Mouse (Mus musculus) mouse trophoblast stem cell (cell line): ENCODE results near the gene Anks1b.

Experiments
- in situ Hi-C, 2 experiments: fragments of 300-500 bp; cut with MseI, MboI; formaldehyde crosslinking; loops; 2 replicates in 1 of 2; 3 replicates in 1 of 2; pipeline ENCODE4 v1.15.1; 2025

Anks1b gene

DNA sequence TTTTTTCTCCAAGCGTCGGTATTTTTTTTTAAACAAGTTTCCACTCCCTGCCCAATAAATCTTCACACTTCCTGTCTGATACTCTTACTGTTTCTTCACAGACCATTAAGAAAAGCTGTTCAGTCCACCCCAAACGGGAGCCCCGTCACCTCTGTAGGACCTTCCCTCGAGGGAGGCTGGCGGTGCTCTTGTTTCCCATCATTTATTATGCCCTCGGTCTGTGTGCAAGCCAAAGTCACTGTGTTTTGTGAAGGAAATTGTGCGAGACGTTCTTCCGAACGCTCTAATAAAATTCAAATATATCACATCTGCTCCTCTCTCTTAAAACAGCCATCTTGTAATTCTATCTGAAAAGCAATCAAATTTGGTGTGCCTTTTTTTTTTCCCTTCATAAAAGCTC, 978.7 kb downstream of the Anks1b start:
- in situ Hi-C loops: no loop called here

DNA sequence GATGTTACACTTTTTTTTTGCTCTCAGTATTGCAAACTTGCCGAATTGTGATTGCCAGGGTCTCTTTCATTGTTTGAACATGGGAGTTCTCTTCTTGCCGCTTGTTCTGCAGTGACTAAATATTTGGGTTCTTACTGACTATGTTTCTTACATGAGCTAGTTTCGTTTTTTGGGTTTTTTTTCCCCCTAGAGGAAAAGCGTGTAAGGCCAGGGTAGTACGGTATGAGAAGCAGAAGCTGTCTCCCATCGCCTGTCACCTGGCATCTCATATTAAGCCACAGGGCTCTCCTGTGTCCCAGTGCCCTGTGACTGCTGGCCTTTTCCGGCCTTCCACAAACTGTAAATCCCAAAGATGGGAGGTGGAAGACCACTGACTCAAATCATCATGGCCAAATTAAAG, 979.1 kb downstream of the Anks1b start:
- in situ Hi-C loops: no loop called here

DNA sequence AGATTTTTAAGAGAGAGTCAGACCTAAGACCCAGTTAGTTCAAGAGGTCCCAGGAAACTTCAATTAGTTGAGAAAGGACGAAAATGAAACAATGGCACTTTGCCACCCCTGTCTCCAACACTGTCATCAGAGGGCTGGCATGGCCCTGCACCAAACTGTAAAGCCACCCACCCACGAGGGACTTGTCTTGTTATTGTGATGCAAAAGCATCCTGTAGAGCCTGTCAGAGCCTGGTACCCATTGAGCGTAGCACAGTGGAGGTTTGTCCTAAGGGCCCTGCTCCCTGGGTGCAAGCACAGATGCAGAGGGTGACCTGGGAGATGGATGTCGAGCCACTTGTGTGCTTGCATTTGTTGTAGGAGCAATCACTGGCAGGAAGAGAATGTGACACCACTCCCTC, 983.4 kb downstream of the Anks1b start:
- in situ Hi-C loops: no loop called here

DNA sequence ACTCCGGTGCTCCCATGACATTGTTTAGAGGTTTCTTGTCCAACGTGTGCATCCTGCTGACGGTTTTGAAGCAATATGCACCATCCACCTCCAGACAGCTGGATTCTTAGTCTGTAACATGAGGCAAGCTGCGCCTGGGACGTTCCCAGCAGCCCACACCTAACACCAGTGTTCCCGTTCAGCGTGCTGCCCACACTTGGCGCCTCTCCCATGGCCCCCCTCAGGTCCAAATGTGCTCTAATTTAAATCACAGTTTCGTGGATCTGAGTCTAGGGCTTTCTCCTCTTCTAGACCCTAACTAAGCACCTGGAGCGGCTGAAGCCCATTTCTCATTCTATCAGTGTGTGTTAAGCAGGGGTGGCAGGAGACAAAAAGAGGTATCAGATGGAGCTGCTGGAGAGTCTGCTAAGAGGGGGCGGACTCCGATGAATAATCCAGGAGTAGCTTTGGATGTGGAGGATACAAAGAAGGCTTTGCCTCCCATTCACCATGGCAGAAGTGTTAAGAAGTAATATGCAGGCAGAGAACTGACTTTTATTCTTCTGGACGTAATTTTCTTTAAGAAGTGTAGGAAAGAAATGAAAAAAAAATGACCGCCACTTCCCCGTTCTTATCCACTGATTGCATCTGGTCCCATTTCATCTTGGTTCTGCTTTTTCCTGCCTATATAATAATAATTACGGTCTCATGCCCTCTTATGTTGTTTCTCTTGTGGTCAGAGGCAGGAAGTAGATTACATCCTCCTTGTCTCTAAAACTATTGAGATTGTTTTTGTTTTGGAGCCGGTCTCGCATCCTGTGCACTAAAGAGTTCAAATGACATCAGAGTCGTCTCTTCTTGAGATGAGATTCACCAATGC, 986.6 kb downstream of the Anks1b start:
- in situ Hi-C loops: no loop called here

DNA sequence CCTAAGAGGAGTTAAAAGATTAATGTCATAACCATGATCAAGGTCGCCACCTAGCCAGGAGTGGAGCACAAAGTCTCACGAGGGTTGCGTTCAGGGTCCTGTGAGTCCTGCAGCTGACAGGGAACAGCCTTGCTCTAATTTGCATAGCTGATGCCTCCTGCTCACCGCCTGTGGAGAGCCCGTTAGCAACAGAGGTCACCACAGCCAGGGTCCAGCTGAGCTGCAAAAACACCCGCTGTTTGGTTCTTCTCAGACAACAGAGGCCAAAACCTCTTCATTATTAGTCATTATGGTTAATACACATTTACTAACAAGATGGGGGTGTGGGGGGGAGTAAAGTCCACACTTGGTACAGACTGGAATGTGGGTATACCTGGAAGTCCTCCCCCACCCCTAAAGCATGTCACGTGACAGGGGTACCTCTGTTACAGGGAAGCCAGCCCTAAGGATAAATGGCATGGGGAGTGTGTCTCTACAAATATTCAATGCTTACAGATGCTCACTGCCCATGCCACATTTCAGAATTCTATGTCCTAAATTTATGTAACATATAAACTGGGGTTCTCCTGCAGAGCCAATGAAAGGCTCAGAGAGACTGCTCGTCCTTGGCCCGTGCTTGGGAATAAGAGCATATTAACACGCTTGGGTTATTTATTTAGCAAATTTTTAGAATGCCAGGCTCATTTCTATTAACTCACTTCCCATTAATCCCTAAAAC, 990.7 kb downstream of the Anks1b start:
- in situ Hi-C loops: no loop called here

DNA sequence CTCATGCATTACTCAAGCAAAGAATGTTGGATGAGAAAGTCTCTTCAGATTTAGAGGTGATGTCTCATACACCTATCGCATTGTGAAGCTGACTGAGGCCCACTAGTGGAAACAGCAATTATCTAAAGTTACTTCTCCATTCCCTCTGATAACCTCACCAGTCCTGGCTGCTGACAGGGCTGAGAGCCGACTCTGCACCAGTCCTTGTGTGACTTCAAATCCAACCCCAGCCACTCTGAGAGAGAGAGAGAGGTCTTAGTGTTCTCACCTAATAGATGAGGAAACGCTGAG, 991.2 kb downstream of the Anks1b start:
- in situ Hi-C loops: no loop called here

DNA sequence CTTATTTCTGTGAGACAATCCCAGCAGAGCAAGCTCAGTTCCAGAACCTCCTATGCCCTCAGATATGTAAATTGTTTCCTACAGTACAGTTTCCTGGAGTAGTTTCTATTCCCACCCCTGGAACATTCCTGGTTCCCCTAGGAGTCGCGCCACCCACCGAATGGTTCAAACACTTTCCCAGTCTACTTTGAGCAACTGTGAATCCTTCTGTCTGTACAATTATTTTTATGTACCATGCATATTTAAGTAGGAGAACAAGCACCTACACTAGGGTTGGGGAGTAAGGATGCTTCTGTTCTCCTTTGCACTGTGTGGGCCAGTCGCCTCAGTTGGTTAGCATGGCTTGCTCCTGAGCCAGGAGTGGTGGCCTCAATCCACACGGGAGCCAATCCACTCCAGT, 999.9 kb downstream of the Anks1b start:
- in situ Hi-C loops: no loop called here

DNA sequence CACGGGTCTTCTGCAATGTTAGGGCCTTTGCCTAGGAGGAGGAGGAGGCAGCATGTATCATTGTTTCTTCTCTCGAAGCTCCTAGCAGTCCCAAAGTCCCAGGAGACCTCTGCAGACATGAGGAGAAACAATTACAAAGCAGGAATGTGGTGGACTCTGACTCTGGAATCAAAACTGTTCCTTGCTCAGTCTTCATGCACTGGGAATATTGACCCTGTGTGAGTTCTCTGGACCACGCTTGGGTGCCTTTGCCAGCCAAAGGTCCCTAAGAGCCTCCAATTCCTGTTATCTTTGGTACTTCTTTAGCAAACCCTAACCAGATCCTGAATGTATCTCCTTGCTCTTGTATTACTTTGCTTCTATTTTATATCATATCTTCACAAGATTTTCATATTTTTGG, 1000.9 kb downstream of the Anks1b start:
- in situ Hi-C loops: no loop called here

DNA sequence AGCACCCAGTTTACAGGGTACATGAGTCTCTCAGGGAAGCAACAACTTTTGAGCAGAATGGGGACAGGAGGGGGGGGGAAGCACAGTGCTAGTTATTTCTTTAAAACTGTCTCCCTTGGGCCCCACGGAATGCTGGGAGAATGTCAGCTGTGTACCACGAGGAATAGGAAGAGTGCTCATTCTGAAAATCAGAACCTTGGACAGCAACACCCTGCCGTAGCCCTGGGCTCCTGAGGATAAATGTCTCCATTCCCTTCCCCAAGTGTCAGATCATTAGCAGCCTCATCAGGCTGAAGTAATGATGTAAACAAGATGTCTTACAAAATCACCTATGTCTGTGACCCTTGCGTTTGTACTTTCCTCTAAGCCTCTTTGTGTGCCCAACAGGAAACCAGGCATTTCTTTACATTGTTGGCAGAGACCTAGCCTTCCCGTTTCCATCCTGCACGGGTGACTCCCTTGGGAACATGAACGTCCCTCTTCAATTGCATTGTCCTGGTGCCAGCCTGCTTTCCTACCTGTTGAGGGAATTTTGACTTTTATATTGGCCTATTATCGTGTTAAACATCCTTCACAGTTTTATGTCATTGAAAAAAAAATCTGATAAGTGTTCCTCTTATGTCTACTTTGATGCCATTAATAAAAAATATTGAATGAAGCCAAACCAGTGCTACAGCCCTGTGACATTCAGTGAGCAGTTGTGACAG, 1007.7 kb downstream of the Anks1b start:
- in situ Hi-C loops: no loop called here

DNA sequence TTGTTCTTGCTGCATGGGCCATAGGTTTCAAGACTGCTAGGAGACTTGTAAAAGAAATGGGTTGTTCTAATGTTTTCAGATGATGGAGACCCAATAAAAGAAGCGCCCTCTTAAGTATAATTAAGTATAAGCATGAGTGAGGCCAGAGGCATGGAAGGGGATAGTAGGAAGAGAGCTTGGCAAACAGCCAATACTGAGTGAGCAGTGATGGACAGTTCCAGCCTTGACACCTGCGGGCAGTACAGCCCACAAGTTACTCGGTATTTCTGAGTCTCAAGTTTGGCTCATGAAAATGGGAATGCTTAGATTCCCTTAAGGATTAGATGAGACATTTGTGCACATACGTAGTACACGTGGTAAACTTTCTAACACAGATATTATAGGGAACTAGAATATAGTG, 1016.3 kb downstream of the Anks1b start:
- in situ Hi-C loops: no loop called here

DNA sequence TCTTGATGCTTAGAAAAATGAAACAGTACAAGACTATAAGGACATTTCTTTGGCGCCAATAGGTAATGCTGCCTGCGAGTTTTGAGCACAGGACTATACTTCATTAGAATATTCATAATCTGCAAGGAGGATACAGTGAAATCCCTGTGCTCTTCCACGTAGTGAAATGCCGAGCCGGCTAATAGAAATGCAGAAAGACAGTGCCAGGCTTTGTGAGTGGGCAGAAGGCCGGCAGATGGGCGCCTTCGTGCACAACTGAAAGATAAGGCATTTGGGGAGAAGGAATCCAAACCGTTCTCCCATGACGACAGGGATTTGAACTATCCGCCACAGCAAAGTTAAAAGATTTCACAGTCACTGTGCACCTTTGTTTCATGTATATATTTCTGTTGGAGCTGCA, 1019.4 kb downstream of the Anks1b start:
- in situ Hi-C loops: no loop called here

DNA sequence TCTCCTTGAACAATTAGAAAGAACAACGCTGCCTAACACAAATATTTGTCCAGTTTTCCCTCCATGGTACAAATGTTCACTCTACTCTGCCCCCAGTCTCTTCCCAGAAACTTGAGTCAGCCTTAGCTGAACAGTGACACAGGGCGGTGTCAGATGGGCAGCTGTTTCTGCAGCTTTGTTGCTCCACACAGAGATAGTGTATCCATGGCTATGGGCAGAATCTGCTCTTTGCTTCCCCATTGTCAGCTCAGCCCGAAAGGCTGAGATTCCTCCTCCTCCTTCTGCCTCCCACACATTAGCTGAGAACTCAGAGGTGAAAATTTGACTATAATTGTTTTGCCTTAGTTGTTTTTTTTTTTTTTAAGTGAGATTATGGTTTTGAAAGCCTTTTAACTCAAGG, 1024.6 kb downstream of the Anks1b start:
- in situ Hi-C loops: no loop called here

DNA sequence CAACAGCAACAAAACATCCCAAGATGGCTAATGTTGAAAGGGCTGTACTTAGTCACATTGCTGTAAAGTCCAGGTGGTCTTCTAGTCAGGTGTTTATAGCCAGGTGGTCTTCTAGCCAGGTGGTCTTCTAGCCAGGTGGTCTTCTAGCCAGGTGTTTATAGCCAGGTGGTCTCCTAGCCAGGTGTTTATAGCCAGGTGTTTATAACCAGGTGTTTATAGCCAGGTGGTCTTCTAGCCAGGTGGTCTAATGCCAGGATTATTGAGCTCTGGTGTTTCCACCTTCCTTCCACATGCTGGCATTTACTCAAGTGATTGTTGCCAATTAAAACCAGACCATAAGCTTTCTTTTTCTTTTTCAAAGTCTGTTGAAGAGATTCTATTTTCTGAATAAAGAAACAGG, 1030.9 kb downstream of the Anks1b start:
- in situ Hi-C loops: no loop called here

DNA sequence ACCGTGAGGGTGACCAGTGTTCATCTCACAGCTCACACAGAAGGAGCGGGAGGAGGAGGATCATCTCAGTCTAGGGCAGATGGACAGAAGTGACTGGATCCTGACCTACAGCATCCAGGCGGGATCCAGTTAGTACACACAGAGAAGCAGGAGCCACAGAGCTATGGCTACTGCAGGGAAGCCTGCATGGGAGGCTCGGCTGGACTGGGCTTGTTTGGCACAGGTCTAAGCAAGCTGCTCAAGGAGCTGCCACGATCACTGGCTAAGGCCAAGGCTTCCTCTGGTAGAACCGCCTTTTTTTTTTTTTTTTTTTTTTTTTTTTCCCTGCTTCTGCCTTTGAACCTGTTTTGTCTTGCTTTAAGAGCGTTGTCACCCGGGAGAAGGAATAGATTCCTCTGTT, 1034.1 kb downstream of the Anks1b start:
- in situ Hi-C loops: no loop called here

DNA sequence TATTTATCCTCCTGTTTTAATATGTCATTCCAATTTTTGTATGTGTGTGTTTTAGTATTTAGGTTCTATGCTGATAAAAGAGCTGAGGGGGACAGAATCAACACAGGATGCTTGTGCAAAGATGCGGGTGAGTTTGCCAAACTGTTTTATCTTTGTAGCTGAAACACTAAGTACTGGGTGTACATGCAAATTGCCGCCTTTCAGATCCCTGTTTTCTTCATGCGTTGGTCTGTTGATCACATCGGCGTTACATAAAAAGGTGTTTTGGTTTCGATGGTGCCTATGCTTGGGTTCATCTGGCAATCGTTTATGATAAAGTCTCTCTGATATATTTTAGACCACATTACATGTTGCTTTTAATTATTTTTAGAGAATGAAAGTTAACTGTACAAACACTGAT, 1050.2 kb downstream of the Anks1b start:
- in situ Hi-C loops: no loop called here

DNA sequence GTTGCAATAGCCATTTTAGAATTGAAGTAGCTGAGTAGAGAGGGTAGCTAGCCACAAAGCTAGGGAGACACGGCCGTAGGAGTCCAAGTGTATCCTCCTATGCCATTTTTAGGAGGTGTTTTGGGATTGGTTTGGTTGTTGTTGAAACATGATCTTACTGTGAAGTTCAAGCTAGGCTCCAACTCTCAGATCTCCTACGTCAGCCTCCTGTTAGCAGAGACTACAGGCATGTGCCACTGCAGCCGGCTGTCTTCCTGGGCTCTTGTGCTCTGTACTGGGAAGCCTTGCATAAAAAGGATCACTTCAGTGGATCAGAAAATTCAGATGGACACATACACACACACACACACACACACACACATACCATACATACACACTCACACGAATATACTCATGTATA, 1059.8 kb downstream of the Anks1b start:
- in situ Hi-C loops: no loop called here

DNA sequence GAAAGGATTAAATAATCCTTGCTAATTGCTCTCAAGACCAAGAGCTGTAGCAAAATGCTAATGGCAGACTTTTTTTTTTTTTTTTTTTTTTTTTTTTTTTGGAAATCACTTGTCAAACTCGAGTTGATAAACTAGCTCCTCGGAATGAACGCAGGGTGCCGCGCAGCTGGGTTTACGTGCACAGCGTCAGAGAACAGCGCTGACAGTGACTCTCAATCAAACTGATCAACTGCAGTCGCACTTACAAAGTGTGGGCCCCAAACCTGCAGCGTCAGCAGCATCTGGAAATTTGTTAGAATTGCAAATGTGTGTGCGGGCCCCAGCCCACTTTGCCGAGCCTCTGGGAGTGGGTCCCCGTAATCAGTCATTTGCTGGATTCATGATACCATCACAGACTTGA, 1061.4 kb downstream of the Anks1b start:
- in situ Hi-C loops: no loop called here

DNA sequence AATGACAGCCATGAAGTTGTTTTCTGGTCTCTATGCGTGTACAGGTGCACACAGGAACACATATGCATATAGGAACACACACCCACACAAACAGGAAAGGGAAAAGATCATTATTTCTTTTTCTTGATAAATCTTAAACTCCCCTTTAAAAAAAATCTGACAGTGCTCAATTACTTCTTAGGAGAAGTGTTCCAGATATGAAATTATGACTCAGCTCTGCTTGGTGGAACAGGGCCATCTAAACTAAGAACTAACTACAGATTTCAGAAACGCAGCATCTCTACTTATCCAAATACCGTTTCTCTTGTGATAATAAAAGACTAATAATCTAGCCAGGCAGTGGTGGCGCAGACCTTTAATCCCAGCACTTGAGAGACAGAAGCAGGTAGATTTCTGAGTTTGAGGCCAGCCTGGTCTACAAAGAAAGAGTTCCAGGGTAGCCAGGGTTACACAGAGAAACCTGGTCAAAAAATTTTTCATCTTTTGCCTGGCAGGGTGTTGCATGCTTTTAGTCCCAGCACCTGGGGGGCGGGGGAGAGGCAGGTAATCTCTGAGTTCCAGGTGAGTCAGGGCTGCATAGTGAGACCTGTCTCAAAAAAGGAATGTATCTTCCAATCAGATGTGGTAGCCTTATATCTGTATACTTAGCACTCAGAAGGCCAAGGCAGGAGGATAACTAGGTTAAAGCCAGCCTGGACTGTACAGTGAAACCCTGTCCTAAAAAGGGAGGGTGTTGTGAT, 1064.6 kb downstream of the Anks1b start:
- in situ Hi-C loops: no loop called here

DNA sequence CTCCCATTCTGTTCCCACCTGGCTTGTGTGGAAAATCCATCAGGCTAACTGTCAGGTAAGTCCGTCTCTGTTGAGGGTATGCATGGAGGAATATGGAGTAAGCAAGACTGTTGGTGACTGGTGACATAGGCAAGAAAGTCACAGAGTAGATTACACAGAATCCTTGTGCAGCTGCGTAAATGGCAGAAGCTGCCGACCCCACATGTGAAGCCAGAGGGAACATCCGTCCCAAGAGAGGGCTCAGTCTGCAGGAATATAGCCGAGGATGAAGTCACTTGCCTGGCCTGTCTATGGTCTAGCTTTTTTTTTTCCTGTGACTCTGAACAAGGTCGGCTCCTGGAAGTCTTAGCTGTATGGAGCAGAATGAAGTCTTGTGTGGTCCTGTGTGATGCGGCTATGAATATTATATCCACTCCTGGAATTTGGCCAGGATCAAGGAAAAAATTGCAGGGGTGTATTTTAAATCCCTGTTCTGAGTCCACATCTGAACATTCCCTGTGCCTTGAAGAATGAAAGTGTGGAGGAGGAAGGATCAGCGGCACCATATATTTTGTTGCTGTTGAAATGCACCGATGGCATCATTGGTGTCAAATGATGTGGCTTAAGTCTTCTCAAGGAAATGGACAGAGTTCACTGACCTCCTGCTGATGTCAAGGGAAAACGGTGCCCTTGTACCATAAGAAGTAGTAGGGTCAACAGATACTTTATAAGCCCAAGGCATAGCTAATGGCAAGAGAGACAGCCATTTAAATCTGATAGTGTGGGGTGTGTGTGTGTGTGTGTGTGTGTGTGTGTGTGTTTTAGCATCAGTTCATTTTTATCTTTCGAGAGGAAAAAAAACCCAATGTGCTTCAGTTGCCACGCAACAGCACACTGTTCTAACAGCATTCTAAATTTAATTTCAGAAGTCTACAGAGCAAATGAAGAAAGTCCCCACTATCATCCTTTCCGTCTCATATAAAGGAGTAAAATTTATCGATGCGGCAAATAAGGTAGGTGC, 1067.5 kb downstream of the Anks1b start:
- in situ Hi-C loops: no loop called here

DNA sequence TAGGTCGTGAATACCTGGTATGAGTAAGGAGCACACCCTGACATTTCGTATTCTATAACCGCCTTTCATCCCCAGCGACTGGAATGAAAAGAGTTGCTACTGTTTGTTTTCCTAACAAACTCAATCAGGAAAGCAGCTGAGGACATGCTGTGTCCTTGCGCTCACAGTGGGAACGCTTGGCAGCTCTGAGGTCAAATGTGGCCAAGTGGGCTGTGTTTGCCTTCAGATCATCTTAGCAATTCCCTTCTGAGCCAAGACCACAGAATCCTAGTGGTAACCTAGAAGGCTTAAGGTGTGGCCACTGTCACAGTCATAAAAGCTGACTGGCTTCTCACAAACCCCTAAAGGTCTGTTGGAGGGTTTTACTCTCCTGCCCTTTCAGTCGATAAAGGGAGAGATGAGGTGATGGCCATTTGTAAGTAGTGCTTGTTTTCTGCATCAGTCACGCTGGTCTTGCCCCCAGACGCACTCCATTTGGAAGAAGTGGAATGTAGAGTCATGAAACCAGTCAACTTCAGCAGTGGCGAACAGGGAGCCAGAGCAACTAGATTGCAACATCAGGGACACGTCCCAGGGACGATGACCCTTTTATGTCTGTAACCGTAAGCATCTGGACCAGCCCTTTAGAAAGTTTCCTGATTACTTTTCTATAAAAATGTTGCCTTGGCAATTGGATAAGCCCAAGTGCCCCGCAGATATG, 1068.8 kb downstream of the Anks1b start:
- in situ Hi-C loops: no loop called here
